Mouse (Mus musculus) limb, embryonic 14.5 days (tissue): Measurements from ENCODE around the gene Tmem200a. TPM values are rescaled to one million over a fixed set of nuclear protein-coding genes. Genes with fewer than 3 reads are reported as not detected.
A peak's percentile ranks its signal among the peaks of the same experiment; 100 is the strongest.

Source experiments
- ATAC-seq: fragments of 200-750 bp; cut with Nextera tagmentation; 2 replicates; pipeline ENCODE4 v1.8.0; 2017; ENCODE audit warnings: low read depth, moderate number of reproducible peaks, moderate TSS enrichment; ENCODE audit not compliant: low FRiP score
- DNase-seq: peaks from one replicate; pipeline ENCODE4 v3.0.0-alpha.2; 2015; ENCODE audit warnings: low spot score
- H3K27ac ChIP-seq: fragments of 300-500 bp; sonication (generic); replicated peaks from 2 replicates; pipeline ENCODE4 v1.5.1; 2014; ENCODE audit warnings: low read depth, mild to moderate bottlenecking, low read length, moderate library complexity, mixed read lengths
- H3K27me3 ChIP-seq: fragments of 300-500 bp; sonication (generic); 2 replicates; pipeline ENCODE4 v1.6.1; 2014; ENCODE audit warnings: low read length, mixed read lengths; ENCODE audit not compliant: control insufficient read depth, insufficient read depth
- H3K36me3 ChIP-seq: fragments of 300-500 bp; sonication (generic); 2 replicates; pipeline ENCODE4 v1.6.1; 2014; ENCODE audit warnings: mild to moderate bottlenecking, low read length, moderate library complexity, mixed read lengths; ENCODE audit not compliant: control insufficient read depth, insufficient read depth
- H3K4me1 ChIP-seq: fragments of 300-500 bp; sonication (generic); 2 replicates; pipeline ENCODE4 v1.6.1; 2014; ENCODE audit warnings: antibody characterized with exemption, low read length, mixed read lengths; ENCODE audit not compliant: control insufficient read depth, insufficient read depth
- H3K4me2 ChIP-seq: fragments of 300-500 bp; sonication (generic); replicated peaks from 2 replicates; pipeline ENCODE4 v1.6.1; 2014; ENCODE audit warnings: low read depth, mild to moderate bottlenecking, low read length, moderate library complexity; ENCODE audit not compliant: severe bottlenecking
- H3K4me3 ChIP-seq: fragments of 300-500 bp; sonication (generic); replicated peaks from 2 replicates; pipeline ENCODE4 v1.5.1; 2014; ENCODE audit warnings: low read length
- H3K9ac ChIP-seq: fragments of 300-500 bp; sonication (generic); 2 replicates; pipeline ENCODE4 v1.6.1; 2014; ENCODE audit warnings: mild to moderate bottlenecking, low read depth, low read length, moderate library complexity; ENCODE audit not compliant: severe bottlenecking
- H3K9me3 ChIP-seq: fragments of 300-500 bp; sonication (generic); 2 replicates; pipeline ENCODE4 v1.6.1; 2016; ENCODE audit warnings: low read length; ENCODE audit not compliant: control insufficient read depth
- POLR2A ChIP-seq: fragments of 200-500 bp; IDR thresholded peaks from 2 replicates; pipeline ENCODE4 v1.8.0; 2012; ENCODE audit warnings: inconsistent platforms, mild to moderate bottlenecking, moderate library complexity, borderline replicate concordance; ENCODE audit not compliant: insufficient read depth, insufficient read length; ENCODE audit errors: extremely low read depth
- WGBS: fragments of 180-500 bp; shearing (Covaris S2); extraction: QIAGEN DNeasy Blood & Tissue Kit; methylation state at CpG from one replicate; pipeline ENCODE4 v1.1.7; 2014; 5-methylcytosine and 5-hydroxymethylcytosine counted together
- polyA plus RNA-seq, 2 experiments: library from polyadenylated mRNA; depleted of rRNA in 1 of 2; stranded (reverse) in 1 of 2; unstranded in 1 of 2; fragments of >200 nt; fragmentation: Nextera tagmentation in 1 of 2; extraction: Ambion mirVana in 1 of 2; gene quantifications; 2 replicates each; pipeline versions ENCODE4 v1.2.1 to v1.2.3; 2012 to 2014

The Tmem200a gene
- polyA plus RNA-seq, 2 experiments, result 8.2 to 11.3 TPM

DNA sequence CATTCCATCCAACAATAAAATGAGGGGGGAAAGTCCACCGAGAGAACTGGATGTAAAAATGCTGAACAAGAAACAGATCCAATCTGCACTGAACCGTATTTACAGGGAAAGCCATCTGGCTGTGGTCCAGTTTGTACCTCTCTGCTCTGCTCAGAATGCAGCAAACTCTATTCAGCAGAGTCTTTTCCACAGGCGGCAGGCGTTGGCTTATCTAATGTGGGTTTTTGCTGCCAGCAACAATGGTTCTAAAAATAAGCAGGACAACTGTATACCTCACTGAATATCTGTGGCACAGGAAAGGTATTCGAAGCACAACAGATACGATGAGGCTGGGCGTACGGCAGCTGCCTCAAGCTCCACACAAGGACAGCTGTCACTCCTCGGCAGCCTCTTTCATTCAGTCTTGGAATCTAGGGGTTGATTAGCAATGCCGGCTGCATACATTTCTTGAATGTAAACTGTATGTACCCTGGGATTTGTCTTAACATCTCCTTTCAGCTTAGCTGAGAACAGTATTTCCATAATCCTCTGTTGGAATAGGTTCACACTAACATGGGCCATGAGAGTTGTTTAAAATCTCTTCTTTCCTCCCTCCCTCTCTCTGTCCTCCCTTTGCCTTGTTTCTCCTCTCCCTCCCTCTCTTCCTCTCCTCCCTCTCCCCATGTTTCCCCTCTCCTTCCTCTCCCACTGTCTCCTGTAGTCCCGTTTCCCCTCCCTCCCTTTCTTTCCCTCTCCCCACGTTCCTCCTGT lies 149.3 kb downstream of the Tmem200a start:
- no peak for TF ChIP-seq POLR2A
- no peaks in the 10 kb centered on the region for H3K27me3 ChIP-seq
- H3K4me2 ChIP-seq, result peak overlapping the region; percentile 20; the same call in 1 of the 2 replicates
- ATAC-seq (peak; percentile 84), DNase-seq (peak; percentile 84)
- H3K4me3 ChIP-seq, result no peak overlapping the region
- H3K36me3 ChIP-seq, result no peaks in the 10 kb centered on the region
- H3K4me1 ChIP-seq, result peaks cover 20% of the 10 kb centered on the region
- H3K9ac ChIP-seq, result no peak overlapping the region
- WGBS, result 17% methylated on average over 12 of the region's 12 CpGs
- no peaks in the 10 kb centered on the region for H3K9me3 ChIP-seq
- H3K27ac ChIP-seq, result peak overlapping the region; percentile 67

DNA sequence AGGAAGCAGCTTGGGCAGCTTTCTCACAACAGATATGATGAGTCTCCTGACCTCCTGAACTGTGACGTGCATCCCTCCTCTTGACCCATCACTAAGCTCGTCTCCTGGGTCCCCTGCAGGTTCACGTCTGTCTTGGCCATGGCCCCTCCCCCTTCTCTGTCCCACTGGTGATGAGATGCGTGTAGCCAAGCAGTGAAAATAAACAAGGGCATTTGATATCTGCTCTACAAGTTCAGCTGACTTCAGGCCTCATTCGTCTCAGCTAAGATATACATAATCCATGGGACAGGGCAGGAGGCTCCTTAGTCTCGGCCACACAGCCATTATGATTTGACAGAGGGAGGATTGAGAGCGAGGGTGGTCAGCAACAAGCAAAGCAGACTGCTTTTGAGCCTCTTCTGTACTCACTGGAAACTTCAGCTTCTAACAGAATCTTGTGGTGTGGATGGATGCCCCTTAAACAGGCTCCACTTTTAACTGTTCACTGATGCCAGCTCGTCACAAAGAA lies 149.9 kb downstream of the Tmem200a start:
- H3K4me3 ChIP-seq, result no peak overlapping the region
- peak overlapping the region; percentile 67 for H3K27ac ChIP-seq
- no peaks in the 10 kb centered on the region for H3K9me3 ChIP-seq
- H3K27me3 ChIP-seq, result no peaks in the 10 kb centered on the region
- TF ChIP-seq POLR2A, result no peak
- H3K4me1 ChIP-seq, result peaks cover 20% of the 10 kb centered on the region
- H3K36me3 ChIP-seq, result no peaks in the 10 kb centered on the region
- no peak overlapping the region for H3K9ac ChIP-seq
- 19% methylated on average over 8 of the region's 8 CpGs for WGBS
- peak; percentile 54 for ATAC-seq
- H3K4me2 ChIP-seq, result peak overlapping the region; percentile 20
- no peak for DNase-seq

DNA sequence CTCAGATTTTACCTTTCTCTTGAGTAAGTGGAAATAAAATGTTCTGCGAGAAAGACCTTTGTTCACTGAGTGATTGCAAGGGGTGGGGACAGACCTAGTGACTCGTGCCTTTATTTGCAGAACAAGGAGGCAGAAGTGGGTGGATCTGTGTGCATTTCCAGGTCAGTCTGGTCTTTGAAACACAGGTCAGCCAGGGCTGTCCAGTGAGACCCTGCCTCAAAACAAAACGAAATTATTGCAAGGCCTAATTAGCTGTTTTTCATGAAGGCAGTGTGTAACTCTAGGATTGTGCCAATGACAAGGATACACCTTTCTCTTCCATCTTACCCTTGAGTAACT lies 150.4 kb downstream of the Tmem200a start:
- ATAC-seq (no peak), DNase-seq (no peak)
- H3K9ac ChIP-seq, result no peak overlapping the region
- no peaks in the 10 kb centered on the region for H3K9me3 ChIP-seq
- WGBS, result 33% methylated on average over 3 of the region's 3 CpGs
- no peak for TF ChIP-seq POLR2A
- peaks cover 20% of the 10 kb centered on the region for H3K4me1 ChIP-seq
- no peak overlapping the region for H3K4me3 ChIP-seq
- 0 out of 2 replicates have a peak overlapping the region, but pooled peaks have one; percentile 20 for H3K4me2 ChIP-seq
- no peaks in the 10 kb centered on the region for H3K36me3 ChIP-seq
- H3K27me3 ChIP-seq, result no peaks in the 10 kb centered on the region
- H3K27ac ChIP-seq, result peak overlapping the region; percentile 67; the same call in 1 of the 2 replicates

GRCm38 (mm10) chr10:25927553-25928447 lies 151.1 kb downstream of the Tmem200a start:
- H3K36me3 ChIP-seq, result no peaks in the 10 kb centered on the region
- H3K9ac ChIP-seq, result no peak overlapping the region
- no peaks in the 10 kb centered on the region for H3K9me3 ChIP-seq
- TF ChIP-seq POLR2A, result no peak
- no peaks in the 10 kb centered on the region for H3K27me3 ChIP-seq
- 26% methylated on average over 11 of the region's 11 CpGs for WGBS
- H3K4me1 ChIP-seq, result peaks cover 20% of the 10 kb centered on the region
- ATAC-seq (no peak), DNase-seq (peak; percentile 22)
- H3K4me2 ChIP-seq, result no peak overlapping the region
- no peak overlapping the region for H3K4me3 ChIP-seq
- H3K27ac ChIP-seq, result 0 out of 2 replicates have a peak overlapping the region, but pooled peaks have one; percentile 67

DNA sequence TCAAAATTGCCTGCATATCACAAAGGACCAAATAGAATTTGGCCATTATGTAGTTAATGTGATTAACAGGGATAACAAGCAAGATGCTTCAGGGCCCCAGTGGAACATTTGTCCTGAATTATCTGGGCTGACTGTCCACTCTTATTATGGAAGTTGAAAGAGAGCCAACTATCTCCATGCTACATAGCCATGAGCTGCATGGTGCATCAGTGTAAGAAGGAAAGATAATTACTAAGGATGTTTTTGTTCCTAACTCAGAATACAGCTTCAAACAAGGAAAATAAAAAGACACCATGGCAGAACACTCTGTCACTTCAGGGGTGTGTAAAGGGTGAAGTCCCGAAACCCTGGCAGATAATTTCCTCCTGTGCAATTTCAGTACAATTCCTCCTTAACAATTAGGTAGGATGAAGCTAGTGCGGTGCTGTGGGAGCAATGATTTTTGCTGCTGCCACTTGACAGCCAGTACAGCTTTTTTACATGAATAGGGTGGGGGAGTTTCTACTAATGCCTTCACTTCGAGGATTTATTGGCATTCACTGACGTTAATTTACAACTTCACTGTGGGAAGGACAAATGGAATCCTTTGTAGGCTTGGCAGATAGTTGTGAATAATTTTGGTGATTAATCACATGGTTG lies 158.1 kb downstream of the Tmem200a start:
- WGBS, result 17% methylated on average over 4 of the region's 4 CpGs
- Histone ChIP-seq H3K9ac (no peak overlapping the region), H3K27ac (no peak overlapping the region), H3K4me2 (no peak overlapping the region), H3K36me3 (no peaks in the 10 kb centered on the region), H3K4me3 (no peak overlapping the region), H3K27me3 (no peaks in the 10 kb centered on the region), H3K9me3 (no peaks in the 10 kb centered on the region), H3K4me1 (no peaks in the 10 kb centered on the region)
- TF ChIP-seq POLR2A, result no peak
- DNase-seq, result no peak
- ATAC-seq, result no peak
